Mouse (Mus musculus): ENCODE measurements at regions not wholly inside any gene's neighbourhood (a gene's known extent, or its start where the extent isn't known, plus 50 kb on each side); places are given as distances from the start of the nearest gene placed in this dataset.

DNA sequence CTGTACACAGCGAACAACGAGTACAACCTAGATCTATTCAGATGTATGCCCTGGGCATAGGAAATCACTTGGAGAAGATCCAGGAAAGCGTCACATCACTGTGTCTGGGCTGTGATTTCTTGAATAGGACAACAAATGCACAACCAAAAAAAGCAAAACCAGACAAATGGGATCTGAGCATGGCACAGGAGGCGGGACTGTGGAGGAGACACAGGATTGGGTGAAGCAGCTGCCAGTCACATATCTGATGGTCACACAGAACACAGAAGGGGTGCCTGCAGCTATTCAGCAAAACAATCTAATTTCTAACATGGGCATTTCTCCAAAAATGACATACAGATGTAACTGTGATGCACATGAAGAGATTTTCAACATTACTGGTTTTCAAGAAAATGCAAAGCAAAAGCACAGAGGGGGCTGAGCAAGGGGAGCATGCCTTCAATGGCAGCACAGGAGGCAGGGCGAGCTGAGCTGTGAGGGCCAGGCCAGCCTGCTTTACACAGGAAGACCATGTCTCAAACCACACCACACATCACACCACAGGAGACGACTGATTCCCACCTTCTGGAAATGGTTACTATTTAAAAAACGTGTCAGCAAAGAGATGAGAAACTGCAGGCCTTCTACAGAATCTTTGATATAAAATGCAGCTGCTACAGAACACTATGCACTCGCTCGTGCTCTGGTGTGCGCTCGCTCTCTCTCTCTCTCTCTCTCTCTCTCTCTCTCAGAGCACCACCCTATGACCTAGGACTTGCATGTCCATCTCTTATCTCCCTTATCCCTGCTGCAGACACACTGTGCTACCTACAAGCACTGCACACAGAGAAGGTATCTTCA is 175.2 kb upstream of the Klf14 start:
- no peak for TF ChIP-seq GATA1 (IDR thresholded peaks at IDR 0.05; ENCODE audit: borderline replicate concordance, low read length)
- no peak for TF ChIP-seq FLI1 (IDR thresholded peaks at IDR 0.05; ENCODE audit: low read length)

Data from megakaryocyte, embryonic 14.5 days (primary cell).